Mouse (Mus musculus) lung, embryonic 16.5 days (tissue): Measurements from ENCODE around the gene Gas2. TPM values are rescaled to one million over a fixed set of nuclear protein-coding genes. Genes with fewer than 3 reads are reported as not detected.

ENCODE experiments used
- ATAC-seq: fragments of 200-750 bp; cut with Nextera tagmentation; 2 replicates; pipeline ENCODE4 v1.8.0; 2017; ENCODE audit warnings: low read depth, mild to moderate bottlenecking, moderate library complexity
- H3K27ac ChIP-seq: fragments of 300-500 bp; sonication (generic); 2 replicates; pipeline ENCODE4 v1.5.1; 2014; ENCODE audit warnings: mild to moderate bottlenecking, control low read depth, low read length
- H3K27me3 ChIP-seq: fragments of 300-500 bp; sonication (generic); 2 replicates; pipeline ENCODE4 v1.6.1; 2014; ENCODE audit warnings: low read depth, low read length, mixed read lengths; ENCODE audit not compliant: control insufficient read depth, insufficient read depth
- H3K36me3 ChIP-seq: fragments of 300-500 bp; sonication (generic); 2 replicates; pipeline ENCODE4 v1.6.1; 2014; ENCODE audit warnings: low read length; ENCODE audit not compliant: control insufficient read depth, insufficient read depth
- H3K4me1 ChIP-seq: fragments of 300-500 bp; sonication (generic); replicated peaks from 2 replicates; pipeline ENCODE4 v1.6.1; 2014; ENCODE audit warnings: low read length, mixed read lengths; ENCODE audit not compliant: control insufficient read depth, insufficient read depth
- H3K4me2 ChIP-seq: fragments of 300-500 bp; sonication (generic); 2 replicates; pipeline ENCODE4 v1.6.1; 2014; ENCODE audit warnings: low read depth, low read length, control low read depth
- H3K4me3 ChIP-seq: fragments of 300-500 bp; sonication (generic); 2 replicates; pipeline ENCODE4 v1.5.1; 2014; ENCODE audit warnings: mild to moderate bottlenecking, low read length, control low read depth
- H3K9ac ChIP-seq: fragments of 300-500 bp; sonication (generic); 2 replicates; pipeline ENCODE4 v1.6.1; 2014; ENCODE audit warnings: low read length, control low read depth
- H3K9me3 ChIP-seq: fragments of 300-500 bp; sonication (generic); 2 replicates; pipeline ENCODE4 v1.6.1; 2016; ENCODE audit warnings: low read length; ENCODE audit not compliant: control insufficient read depth
- WGBS: fragments of 180-500 bp; shearing (Covaris S2); extraction: QIAGEN DNeasy Blood & Tissue Kit; methylation state at CpG from one replicate; pipeline ENCODE4 v1.1.7; 2014; 5-methylcytosine and 5-hydroxymethylcytosine counted together
- polyA plus RNA-seq: library from polyadenylated mRNA; unstranded; fragments of >200 nt; fragmentation: Nextera tagmentation; extraction: Ambion mirVana; gene quantifications from 2 replicates; pipeline ENCODE4 v1.2.1, GENCODE M21; 2015

Gene Gas2
- polyA plus RNA-seq, 1 experiment from 2014 or later, result 9.4 TPM

- no peak overlapping the region for H3K9ac ChIP-seq
- WGBS, result 67% methylated on average over 7 of the region's 7 CpGs
- no peak for ATAC-seq
- H3K4me1 ChIP-seq, result no peaks in the 10 kb centered on the region
- no peak overlapping the region for H3K4me3 ChIP-seq
- H3K9me3 ChIP-seq, result no peaks in the 10 kb centered on the region
- no peak overlapping the region for H3K27ac ChIP-seq
- no peaks in the 10 kb centered on the region for H3K27me3 ChIP-seq
- no peaks in the 10 kb centered on the region for H3K36me3 ChIP-seq
- H3K4me2 ChIP-seq, result no peak overlapping the region
Observed at GRCm38 (mm10) chr7:51840515-51840914, 21.3 kb upstream of the Gas2 start.

GRCm38 (mm10) chr7:51850877-51851276 is 10.9 kb upstream of the Gas2 start:
- Histone ChIP-seq H3K4me3 (no peak overlapping the region), H3K9me3 (no peaks in the 10 kb centered on the region), H3K27me3 (no peaks in the 10 kb centered on the region), H3K27ac (no peak overlapping the region), H3K4me2 (no peak overlapping the region), H3K4me1 (no peaks in the 10 kb centered on the region), H3K36me3 (no peaks in the 10 kb centered on the region), H3K9ac (no peak overlapping the region)
- ATAC-seq, result no peak
- 85% methylated on average over 6 of the region's 6 CpGs for WGBS

DNA sequence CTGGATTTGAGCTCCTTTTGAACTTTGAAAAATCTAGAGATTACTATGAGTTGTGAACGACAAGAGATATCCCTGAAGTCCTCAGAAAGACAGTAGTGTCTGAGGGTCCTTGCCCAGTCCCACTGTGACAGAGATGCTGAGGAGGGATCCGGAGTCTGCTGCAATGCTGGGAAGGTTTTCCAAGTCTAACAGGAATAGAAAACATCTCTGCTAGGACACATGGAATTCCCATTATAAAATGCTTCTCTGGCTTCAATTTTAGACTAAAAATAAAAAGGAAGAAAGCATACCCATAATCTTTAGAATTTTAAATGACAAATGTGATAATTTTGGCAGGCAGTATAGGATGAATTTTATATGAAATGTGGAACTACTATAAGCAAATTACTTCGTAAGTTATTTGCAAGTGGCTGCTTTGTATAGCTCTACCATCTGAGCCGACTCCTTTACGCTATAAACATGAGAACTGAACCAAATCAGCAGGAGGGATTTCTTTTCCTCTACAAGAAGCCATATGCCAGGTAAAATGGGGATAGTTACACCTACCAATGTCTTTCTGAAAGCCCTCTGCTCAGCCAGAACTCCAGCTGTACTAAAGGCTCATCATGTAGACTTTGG is 9.8 kb upstream of the Gas2 start:
- H3K4me3 ChIP-seq, result no peak overlapping the region
- H3K27ac ChIP-seq, result no peak overlapping the region
- no peak overlapping the region for H3K4me2 ChIP-seq
- WGBS, result 87% methylated on average over 5 of the region's 5 CpGs
- no peaks in the 10 kb centered on the region for H3K4me1 ChIP-seq
- no peak for ATAC-seq
- H3K9me3 ChIP-seq, result no peaks in the 10 kb centered on the region
- H3K9ac ChIP-seq, result no peak overlapping the region
- no peaks in the 10 kb centered on the region for H3K27me3 ChIP-seq
- no peaks in the 10 kb centered on the region for H3K36me3 ChIP-seq

DNA sequence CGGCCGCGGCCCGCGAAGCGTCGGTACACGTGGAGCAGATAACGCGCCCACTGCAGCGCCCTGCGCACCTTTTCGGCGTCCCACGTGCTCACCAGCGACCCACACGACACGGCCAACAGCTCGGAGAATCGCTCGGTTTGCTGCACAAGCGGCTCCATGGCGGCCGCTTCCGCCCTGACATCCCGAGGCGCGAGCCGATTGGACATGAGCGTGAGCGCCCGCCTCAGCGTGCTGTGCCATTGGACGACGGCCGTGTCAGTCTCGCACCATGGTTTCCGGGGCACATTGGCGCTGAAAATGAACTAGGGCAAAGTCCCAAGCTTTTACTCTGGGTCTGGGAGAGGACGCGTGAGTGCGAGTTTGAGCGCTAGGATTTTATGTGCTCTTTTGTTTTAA is 280 bp downstream of the Gas2 start, which contains the start of gene Fancf:
Gene Fancf, minus strand, starts transcription at position 171 of the 396 bp plus-strand sequence.
- under 1% methylated on average over 37 of the region's 43 CpGs for WGBS
- peaks cover 13% of the 10 kb centered on the region for H3K4me1 ChIP-seq
- no peaks in the 10 kb centered on the region for H3K36me3 ChIP-seq
- H3K27ac ChIP-seq, result peak within 1 kb of the TSS; percentile 97
- no peaks in the 10 kb centered on the region for H3K9me3 ChIP-seq
- peak within 1 kb of the TSS; percentile 88 for H3K9ac ChIP-seq
- H3K27me3 ChIP-seq, result no peaks in the 10 kb centered on the region
- ATAC-seq, result peak; percentile 99
- peak within 1 kb of the TSS; percentile 87 for H3K4me2 ChIP-seq
- peak within 1 kb of the TSS; percentile 83 for H3K4me3 ChIP-seq

DNA sequence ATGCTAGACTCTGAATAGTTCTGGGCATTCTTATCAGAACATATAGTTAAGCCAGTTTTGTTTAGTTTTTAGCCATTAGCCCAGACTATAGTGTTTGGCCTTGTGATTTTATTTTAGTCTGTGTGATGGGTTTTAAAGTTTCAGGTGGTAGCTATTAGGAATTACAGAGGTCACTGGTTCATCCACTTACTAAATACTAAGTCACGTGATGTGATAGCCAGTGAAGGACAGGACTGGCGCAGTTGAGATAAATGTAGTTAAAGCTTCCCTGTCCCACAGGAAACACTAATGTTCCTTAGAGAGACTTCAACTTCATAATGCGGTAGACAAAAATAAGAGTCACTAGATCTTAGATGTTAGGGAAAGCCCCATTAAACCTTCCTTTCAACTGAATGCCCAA is 1.0 kb downstream of the Gas2 start:
- WGBS, result 59% methylated on average over 3 of the region's 3 CpGs
- Histone ChIP-seq H3K9me3 (no peaks in the 10 kb centered on the region), H3K36me3 (no peaks in the 10 kb centered on the region), H3K27me3 (no peaks in the 10 kb centered on the region), H3K4me3 (peak overlapping the region; percentile 83), H3K4me2 (peak overlapping the region; percentile 76), H3K27ac (no peak overlapping the region), H3K9ac (peak overlapping the region; percentile 88), H3K4me1 (peaks cover 13% of the 10 kb centered on the region)
- ATAC-seq, result no peak

DNA sequence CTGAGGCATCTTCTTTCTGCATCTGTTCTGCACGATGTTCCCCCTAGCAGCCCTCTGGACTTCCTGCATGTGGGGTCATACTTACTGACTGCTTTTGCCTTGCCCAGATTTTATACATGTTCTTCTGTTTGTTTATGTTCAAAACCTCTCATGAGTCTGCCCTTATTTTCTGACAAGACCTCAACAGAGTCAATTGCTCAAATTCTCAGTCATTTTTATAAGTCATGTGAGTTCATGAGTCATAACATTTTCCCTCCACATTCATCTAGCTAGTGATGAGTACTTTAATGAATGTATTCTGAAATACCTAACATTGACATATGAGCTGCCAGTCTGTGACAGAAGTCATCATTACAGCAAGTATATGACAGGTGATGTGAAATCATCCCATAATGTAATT is 3.5 kb downstream of the Gas2 start:
- H3K36me3 ChIP-seq, result no peaks in the 10 kb centered on the region
- no peak overlapping the region for H3K9ac ChIP-seq
- ATAC-seq, result no peak
- H3K4me1 ChIP-seq, result peaks cover 13% of the 10 kb centered on the region
- H3K4me2 ChIP-seq, result no peak overlapping the region
- no peak overlapping the region for H3K4me3 ChIP-seq
- WGBS, result 50% methylated on average over 1 of the region's 1 CpGs
- H3K27ac ChIP-seq, result no peak overlapping the region
- no peaks in the 10 kb centered on the region for H3K27me3 ChIP-seq
- H3K9me3 ChIP-seq, result no peaks in the 10 kb centered on the region

GRCm38 (mm10) chr7:51867983-51868382 is 6.2 kb downstream of the Gas2 start:
- ATAC-seq, result no peak
- H3K4me2 ChIP-seq, result no peak overlapping the region
- no peak overlapping the region for H3K27ac ChIP-seq
- H3K36me3 ChIP-seq, result no peaks in the 10 kb centered on the region
- no peaks in the 10 kb centered on the region for H3K9me3 ChIP-seq
- peaks cover 2% of the 10 kb centered on the region for H3K4me1 ChIP-seq
- no peak overlapping the region for H3K4me3 ChIP-seq
- 93% methylated on average over 1 of the region's 1 CpGs for WGBS
- H3K9ac ChIP-seq, result no peak overlapping the region
- no peaks in the 10 kb centered on the region for H3K27me3 ChIP-seq

- Histone ChIP-seq H3K36me3 (no peaks in the 10 kb centered on the region), H3K4me1 (no peaks in the 10 kb centered on the region), H3K4me2 (no peak overlapping the region), H3K9ac (no peak overlapping the region), H3K9me3 (no peaks in the 10 kb centered on the region), H3K27ac (no peak overlapping the region), H3K4me3 (no peak overlapping the region), H3K27me3 (no peaks in the 10 kb centered on the region)
- WGBS, result 69% methylated on average over 1 of the region's 1 CpGs
- no peak for ATAC-seq
Observed at GRCm38 (mm10) chr7:51872041-51872440, 10.2 kb downstream of the Gas2 start.

DNA sequence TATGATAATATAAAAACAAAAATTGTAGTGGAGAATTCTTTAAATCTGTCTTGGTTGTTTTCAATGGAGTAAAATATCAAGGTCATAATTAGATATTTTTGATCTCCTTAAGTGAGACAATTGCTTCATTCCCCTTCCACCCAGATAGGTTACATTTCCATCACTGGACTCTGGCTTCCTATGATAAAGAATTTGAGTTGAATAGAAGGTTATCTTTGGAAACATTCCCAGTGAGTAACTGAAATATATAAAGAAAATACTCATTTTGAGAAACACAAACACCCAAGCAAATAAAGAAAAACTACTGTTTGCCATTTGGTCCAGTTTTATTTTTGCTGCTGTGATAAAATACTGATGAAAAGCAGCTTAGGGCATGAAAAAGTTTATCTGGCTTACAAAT is 10.8 kb downstream of the Gas2 start:
- no peaks in the 10 kb centered on the region for H3K27me3 ChIP-seq
- H3K4me2 ChIP-seq, result no peak overlapping the region
- H3K4me3 ChIP-seq, result no peak overlapping the region
- H3K4me1 ChIP-seq, result no peaks in the 10 kb centered on the region
- H3K9me3 ChIP-seq, result no peaks in the 10 kb centered on the region
- H3K36me3 ChIP-seq, result no peaks in the 10 kb centered on the region
- no peak overlapping the region for H3K27ac ChIP-seq
- no peak for ATAC-seq
- no peak overlapping the region for H3K9ac ChIP-seq

GRCm38 (mm10) chr7:51876316-51876715 is 14.5 kb downstream of the Gas2 start:
- ATAC-seq, result no peak
- no peaks in the 10 kb centered on the region for H3K36me3 ChIP-seq
- no peaks in the 10 kb centered on the region for H3K9me3 ChIP-seq
- H3K4me1 ChIP-seq, result peaks cover 4% of the 10 kb centered on the region; the same call in 1 of the 2 replicates
- H3K27ac ChIP-seq, result no peak overlapping the region
- no peak overlapping the region for H3K4me2 ChIP-seq
- H3K4me3 ChIP-seq, result no peak overlapping the region
- H3K27me3 ChIP-seq, result no peaks in the 10 kb centered on the region
- no peak overlapping the region for H3K9ac ChIP-seq
